Mouse (Mus musculus): ENCODE data around the gene Fnbp1l. TPM values are rescaled to one million over a fixed set of nuclear protein-coding genes. Genes with fewer than 3 reads are reported as not detected.

Gene Fnbp1l
- polyA plus RNA-seq (2015; fragmentation: Nextera tagmentation; extraction: Ambion mirVana) = 19.8 and 20.0 TPM in 2 replicates

DNA sequence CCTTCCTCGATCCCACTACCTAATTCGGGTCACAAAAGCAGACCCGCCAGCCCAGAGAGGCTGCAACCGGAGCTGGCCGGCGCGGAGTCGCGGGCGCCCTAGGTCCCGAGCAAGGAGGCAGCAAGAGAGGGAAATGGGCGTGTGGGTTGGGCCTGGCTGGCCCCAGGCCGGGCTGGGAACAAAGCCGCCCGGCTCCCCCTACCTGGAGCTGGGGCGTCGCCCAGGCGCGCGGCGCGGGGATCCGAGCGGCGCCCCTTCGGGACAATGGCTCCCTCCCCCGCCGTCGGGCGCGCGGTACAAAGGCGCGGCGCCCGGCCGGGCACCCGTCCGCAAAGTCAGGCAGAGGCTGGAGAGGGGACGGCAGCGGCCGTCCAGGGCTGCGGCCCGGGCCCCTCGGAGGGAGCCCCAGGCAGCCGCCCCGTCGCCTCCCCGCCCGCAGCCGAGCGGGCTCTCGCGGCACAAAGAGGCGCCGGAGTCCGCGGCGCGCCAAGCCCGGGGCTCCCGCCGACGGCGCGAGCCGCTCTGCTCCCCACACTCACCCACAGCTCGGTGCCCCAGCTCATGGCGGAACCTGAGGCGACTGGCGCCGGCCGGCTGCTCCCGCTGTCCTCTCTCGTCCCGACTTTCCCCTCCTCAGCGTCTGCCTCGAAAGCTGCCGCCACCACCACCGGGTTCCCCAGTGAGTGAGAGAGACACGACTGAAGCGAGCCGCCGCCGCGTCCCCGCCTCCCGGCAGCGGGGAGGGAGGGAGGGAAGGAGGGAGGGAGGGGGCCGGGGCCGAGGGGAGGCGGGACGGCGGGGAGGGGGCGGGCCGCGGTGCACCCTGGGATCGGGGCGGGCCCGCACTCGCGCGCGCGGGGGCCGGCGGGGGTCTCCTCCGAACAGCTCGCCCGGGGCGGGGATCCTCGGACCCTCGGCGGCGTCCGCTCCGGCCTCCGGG is at the start of gene Fnbp1l:
Gene Fnbp1l (minus strand): TSS at position 725 of the 940 bp plus-strand sequence.
- H3K27ac ChIP-seq (ENCODE audit: low read depth, low read length) = peak within 1 kb of the TSS; percentile 99
- H3K36me3 ChIP-seq (ENCODE audit: control insufficient read depth, insufficient read depth) = no peaks in the 10 kb centered on the region

DNA sequence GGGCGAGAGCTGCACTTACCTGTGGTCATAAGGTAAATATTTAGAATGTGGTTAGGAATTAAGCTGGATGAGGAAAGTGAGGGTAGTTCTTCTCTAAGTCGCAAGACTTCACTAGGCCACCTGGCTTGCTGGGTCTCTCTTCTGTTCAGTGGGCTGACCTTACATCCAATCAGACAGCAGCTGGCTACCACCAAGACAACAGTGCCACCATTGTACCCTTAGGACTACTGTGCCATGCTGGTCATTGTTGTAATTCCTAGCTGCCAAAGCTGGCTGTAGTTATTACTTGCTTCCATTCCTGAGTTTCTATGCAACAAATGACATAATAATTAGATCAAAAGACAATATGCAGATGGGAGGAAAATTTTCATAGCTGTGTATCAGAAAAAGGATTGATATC is 41.3 kb upstream of the Fnbp1l start:
- WGBS = 58% methylated on average over 2 of the region's 2 CpGs
- no peaks in the 10 kb centered on the region for H3K9me3 ChIP-seq (ENCODE audit: control insufficient read depth)
- H3K27me3 ChIP-seq (replicated peaks; ENCODE audit: control insufficient read depth, insufficient read depth, low read length) = no peaks in the 10 kb centered on the region
- H3K4me2 ChIP-seq (replicated peaks; ENCODE audit: low read depth) = no peak overlapping the region
- no peak for ATAC-seq
- no peak overlapping the region for H3K4me3 ChIP-seq (ENCODE audit: low read depth, low read length)
- no peak for TF ChIP-seq CTCF (IDR thresholded peaks at IDR 0.05; ENCODE audit: low read depth)
- H3K27ac ChIP-seq (ENCODE audit: low read depth, low read length) = no peak overlapping the region; the same call in 1 of the 2 replicates
- no peaks in the 10 kb centered on the region for H3K4me1 ChIP-seq (replicated peaks; ENCODE audit: control insufficient read depth, insufficient read depth, low read length)
- no peak overlapping the region for H3K9ac ChIP-seq (ENCODE audit: low read depth, low read length)
- H3K36me3 ChIP-seq (ENCODE audit: control insufficient read depth, insufficient read depth) = no peaks in the 10 kb centered on the region

More for the DNA sequence above, at the start of gene Fnbp1l:
- no peaks in the 10 kb centered on the region for H3K27me3 ChIP-seq (replicated peaks; ENCODE audit: control insufficient read depth, insufficient read depth, low read length)
- H3K4me2 ChIP-seq (replicated peaks; ENCODE audit: low read depth) = peak within 1 kb of the TSS; percentile 85
- peak; percentile 73 for ATAC-seq
- H3K9ac ChIP-seq (ENCODE audit: low read depth, low read length) = peak within 1 kb of the TSS; percentile 98
- WGBS = under 1% methylated on average over 78 of the region's 118 CpGs
- no peak for TF ChIP-seq CTCF (IDR thresholded peaks at IDR 0.05; ENCODE audit: low read depth)
- H3K4me1 ChIP-seq (replicated peaks; ENCODE audit: control insufficient read depth, insufficient read depth, low read length) = no peaks in the 10 kb centered on the region; the same call in 1 of the 2 replicates
- peak within 1 kb of the TSS; percentile 87 for H3K4me3 ChIP-seq (ENCODE audit: low read depth, low read length)
- no peaks in the 10 kb centered on the region for H3K9me3 ChIP-seq (ENCODE audit: control insufficient read depth)

DNA sequence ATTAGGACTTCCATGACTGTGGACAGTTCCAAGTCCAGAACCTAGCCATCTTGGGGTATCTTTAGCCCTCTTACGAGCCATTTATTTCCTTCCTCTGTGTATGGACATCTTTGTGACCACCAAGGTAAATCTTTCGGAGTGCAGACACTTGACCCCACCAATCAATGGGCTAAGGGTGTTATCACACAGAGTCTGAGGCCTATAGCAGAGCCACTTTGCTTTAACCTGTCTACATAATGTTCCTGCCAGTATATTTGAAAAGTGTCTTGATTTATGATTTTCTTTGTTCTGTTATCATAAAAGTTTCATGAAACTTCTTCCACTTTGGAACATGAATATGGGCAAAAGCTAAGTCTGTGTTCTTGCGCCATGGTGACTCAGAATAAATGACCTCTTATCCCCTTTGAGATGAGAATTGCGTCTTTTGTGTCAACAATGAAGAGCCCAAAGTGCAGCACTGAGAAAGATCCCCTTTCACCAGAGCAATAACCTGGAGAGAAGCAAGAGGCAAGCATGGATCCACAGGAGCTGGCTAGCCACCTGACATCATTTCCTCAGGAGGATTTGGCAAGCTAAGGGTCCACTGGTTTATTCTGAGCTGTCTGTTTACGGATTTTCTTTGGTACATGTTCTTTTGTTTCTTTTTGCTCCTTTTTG is 39.9 kb upstream of the Fnbp1l start:
- no peaks in the 10 kb centered on the region for H3K27me3 ChIP-seq (replicated peaks; ENCODE audit: control insufficient read depth, insufficient read depth, low read length)
- 47% methylated on average over 5 of the region's 5 CpGs for WGBS
- H3K4me2 ChIP-seq (replicated peaks; ENCODE audit: low read depth) = no peak overlapping the region
- H3K9me3 ChIP-seq (ENCODE audit: control insufficient read depth) = no peaks in the 10 kb centered on the region
- ATAC-seq = peak; percentile 81
- no peak overlapping the region for H3K9ac ChIP-seq (ENCODE audit: low read depth, low read length)
- H3K36me3 ChIP-seq (ENCODE audit: control insufficient read depth, insufficient read depth) = no peaks in the 10 kb centered on the region
- no peak overlapping the region for H3K4me3 ChIP-seq (ENCODE audit: low read depth, low read length)
- no peaks in the 10 kb centered on the region for H3K4me1 ChIP-seq (replicated peaks; ENCODE audit: control insufficient read depth, insufficient read depth, low read length)
- H3K27ac ChIP-seq (ENCODE audit: low read depth, low read length) = 0 out of 2 replicates have a peak overlapping the region, but pooled peaks have one; percentile 15
- TF ChIP-seq CTCF (IDR thresholded peaks at IDR 0.05; ENCODE audit: low read depth) = no peak

DNA sequence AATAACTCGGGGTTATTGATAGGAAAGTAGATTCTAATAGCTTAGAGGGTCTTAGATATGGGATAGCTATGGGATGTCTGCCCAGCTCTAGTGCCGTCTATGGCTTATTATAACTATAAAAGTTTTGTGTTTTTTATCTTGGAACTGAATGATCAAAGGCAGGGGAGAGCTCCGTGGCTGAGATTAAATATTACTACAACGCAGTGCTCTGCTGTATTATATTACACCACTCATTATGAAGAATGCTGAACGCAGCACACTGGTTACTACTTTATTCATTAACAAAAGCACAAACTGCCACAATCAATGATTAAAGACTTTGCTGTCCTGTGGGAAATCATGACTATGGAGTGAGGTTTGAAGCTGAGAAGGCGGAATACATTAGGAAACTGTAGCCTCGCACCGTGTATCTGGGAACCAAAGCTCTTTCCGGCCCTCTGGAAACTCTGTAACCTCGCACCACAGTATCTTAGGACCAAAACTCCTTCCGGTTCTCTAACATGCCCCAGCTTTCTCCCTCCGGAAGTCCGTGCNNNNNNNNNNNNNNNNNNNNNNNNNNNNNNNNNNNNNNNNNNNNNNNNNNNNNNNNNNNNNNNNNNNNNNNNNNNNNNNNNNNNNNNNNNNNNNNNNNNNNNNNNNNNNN is 27.8 kb upstream of the Fnbp1l start:
- Histone ChIP-seq H3K9ac (ENCODE audit: low read depth, low read length) (no peak overlapping the region), H3K27me3 (replicated peaks; ENCODE audit: control insufficient read depth, insufficient read depth, low read length) (no peaks in the 10 kb centered on the region), H3K9me3 (ENCODE audit: control insufficient read depth) (no peaks in the 10 kb centered on the region), H3K4me1 (replicated peaks; ENCODE audit: control insufficient read depth, insufficient read depth, low read length) (no peaks in the 10 kb centered on the region), H3K4me2 (replicated peaks; ENCODE audit: low read depth) (no peak overlapping the region), H3K36me3 (ENCODE audit: control insufficient read depth, insufficient read depth) (no peaks in the 10 kb centered on the region), H3K4me3 (ENCODE audit: low read depth, low read length) (no peak overlapping the region), H3K27ac (ENCODE audit: low read depth, low read length) (no peak overlapping the region)
- no peak for ATAC-seq
- no peak for TF ChIP-seq CTCF (IDR thresholded peaks at IDR 0.05; ENCODE audit: low read depth)
- WGBS = 68% methylated on average over 13 of the region's 13 CpGs

DNA sequence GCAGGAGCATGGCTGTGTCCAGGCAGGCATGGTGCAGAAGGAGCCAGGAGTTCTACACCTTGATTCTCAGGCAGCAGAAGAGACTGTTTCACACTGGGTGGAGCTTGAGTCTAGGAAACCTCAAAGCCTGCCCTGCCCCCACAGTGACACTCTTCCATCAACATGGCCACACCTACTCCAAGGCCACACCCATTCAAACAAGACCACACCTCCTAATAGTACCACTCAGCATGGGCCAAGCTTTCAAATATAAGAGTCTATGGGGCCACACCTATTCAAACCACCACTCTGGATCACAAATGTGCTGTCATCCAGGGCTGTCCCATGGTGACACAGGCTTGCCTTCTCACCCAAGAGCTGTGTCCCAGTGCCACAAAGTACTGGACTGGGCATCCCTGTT is 20.8 kb upstream of the Fnbp1l start:
- no peak overlapping the region for H3K27ac ChIP-seq (ENCODE audit: low read depth, low read length)
- ATAC-seq = no peak
- H3K9me3 ChIP-seq (ENCODE audit: control insufficient read depth) = no peaks in the 10 kb centered on the region
- 0 out of 2 replicates have a peak, but pooled peaks cover 5% of the 10 kb centered on the region for H3K4me1 ChIP-seq (replicated peaks; ENCODE audit: control insufficient read depth, insufficient read depth, low read length)
- H3K4me2 ChIP-seq (replicated peaks; ENCODE audit: low read depth) = no peak overlapping the region
- H3K36me3 ChIP-seq (ENCODE audit: control insufficient read depth, insufficient read depth) = no peaks in the 10 kb centered on the region
- H3K9ac ChIP-seq (ENCODE audit: low read depth, low read length) = no peak overlapping the region
- H3K27me3 ChIP-seq (replicated peaks; ENCODE audit: control insufficient read depth, insufficient read depth, low read length) = no peaks in the 10 kb centered on the region
- H3K4me3 ChIP-seq (ENCODE audit: low read depth, low read length) = no peak overlapping the region
- TF ChIP-seq CTCF (IDR thresholded peaks at IDR 0.05; ENCODE audit: low read depth) = no peak

DNA sequence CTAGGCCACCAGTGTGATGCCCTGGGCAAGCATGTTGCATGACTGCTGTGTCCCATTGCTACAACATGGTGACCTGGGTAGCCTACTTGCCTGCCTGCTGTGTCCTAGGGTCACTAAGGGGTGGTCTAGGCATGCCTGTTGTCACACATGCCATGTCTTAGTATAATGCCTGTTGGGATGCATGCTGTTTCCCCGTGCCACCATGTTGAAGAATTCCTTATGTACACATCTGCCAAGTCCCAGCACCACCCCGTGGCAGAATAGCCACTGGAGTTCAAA is 19.6 kb upstream of the Fnbp1l start:
- Histone ChIP-seq H3K27ac (ENCODE audit: low read depth, low read length) (no peak overlapping the region), H3K36me3 (ENCODE audit: control insufficient read depth, insufficient read depth) (no peaks in the 10 kb centered on the region), H3K4me3 (ENCODE audit: low read depth, low read length) (no peak overlapping the region), H3K27me3 (replicated peaks; ENCODE audit: control insufficient read depth, insufficient read depth, low read length) (no peaks in the 10 kb centered on the region), H3K4me2 (replicated peaks; ENCODE audit: low read depth) (no peak overlapping the region), H3K9me3 (ENCODE audit: control insufficient read depth) (no peaks in the 10 kb centered on the region), H3K9ac (ENCODE audit: low read depth, low read length) (no peak overlapping the region), H3K4me1 (replicated peaks; ENCODE audit: control insufficient read depth, insufficient read depth, low read length) (0 out of 2 replicates have a peak, but pooled peaks cover 8% of the 10 kb centered on the region)
- ATAC-seq = peak; percentile 14; the same call in 1 of the 2 replicates
- 74% methylated on average over 2 of the region's 2 CpGs for WGBS
- no peak for TF ChIP-seq CTCF (IDR thresholded peaks at IDR 0.05; ENCODE audit: low read depth)

All from intestine, postnatal 0 days (tissue).